Mouse (Mus musculus) midbrain, embryonic 10.5 days (tissue): ENCODE data around the gene Capn9. TPM values are rescaled to one million over a fixed set of nuclear protein-coding genes. Genes with fewer than 3 reads are reported as not detected.

Experiments
- DNase-seq: peaks from one replicate; pipeline ENCODE4 v3.0.0-alpha.2; 2017; ENCODE audit warnings: low spot score
- H3K27ac ChIP-seq: fragments of 300-500 bp; sonication (generic); replicated peaks from 2 replicates; pipeline ENCODE4 v1.5.1; 2016; ENCODE audit warnings: mild to moderate bottlenecking
- H3K27me3 ChIP-seq: fragments of 300-500 bp; sonication (generic); 2 replicates; pipeline ENCODE4 v1.6.1; 2016; ENCODE audit warnings: low read depth, mild to moderate bottlenecking; ENCODE audit not compliant: poor library complexity, severe bottlenecking
- H3K36me3 ChIP-seq: fragments of 300-500 bp; sonication (generic); 2 replicates; pipeline ENCODE4 v1.6.1; 2016; ENCODE audit warnings: mild to moderate bottlenecking, moderate library complexity
- H3K4me1 ChIP-seq: fragments of 300-500 bp; sonication (generic); 2 replicates; pipeline ENCODE4 v1.6.1; 2016
- H3K4me3 ChIP-seq: fragments of 300-500 bp; sonication (generic); 2 replicates; pipeline ENCODE4 v1.5.1; 2016; ENCODE audit warnings: mild to moderate bottlenecking, moderate library complexity
- H3K9me3 ChIP-seq: fragments of 300-500 bp; sonication (generic); replicated peaks from 2 replicates; pipeline ENCODE4 v1.6.1; 2016; ENCODE audit warnings: mild to moderate bottlenecking
- WGBS: fragments of 180-500 bp; shearing (Covaris S2); methylation state at CpG from one replicate; pipeline ENCODE4 v1.1.7; 2016; 5-methylcytosine and 5-hydroxymethylcytosine counted together
- polyA plus RNA-seq: library from polyadenylated mRNA; unstranded; fragments of >200 nt; fragmentation: Nextera tagmentation; extraction: Ambion mirVana; gene quantifications from 2 replicates; pipeline ENCODE4 v1.2.1, GENCODE M21; 2016

The Capn9 gene
- not detected in 2 replicates for polyA plus RNA-seq

DNA sequence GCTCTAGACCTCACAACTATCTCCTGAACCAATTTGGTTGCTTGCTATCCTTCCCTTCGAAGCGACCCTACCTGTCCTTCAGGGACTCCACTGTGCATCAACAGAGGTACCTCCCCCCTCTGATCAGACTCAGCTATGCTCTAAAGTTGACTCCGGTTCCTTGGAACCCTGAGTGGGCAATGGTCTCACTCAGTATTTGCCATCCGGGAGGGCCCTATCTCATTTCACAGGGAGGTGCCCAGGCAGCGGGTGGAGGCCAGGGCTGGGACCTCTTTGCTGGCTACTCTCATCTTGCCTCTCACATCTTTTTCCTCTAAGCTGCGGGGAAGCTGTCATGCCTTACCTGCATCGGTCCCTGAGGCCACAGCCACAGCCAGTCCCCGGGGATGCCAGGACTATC lies at the start of gene Capn9:
TSS of gene Capn9 (plus strand) at position 301 of the 400 bp plus-strand sequence.
- Histone ChIP-seq H3K4me1 (peaks cover 14% of the 10 kb centered on the region; the same call in 1 of the 2 replicates), H3K9me3 (no peaks in the 10 kb centered on the region), H3K27me3 (no peaks in the 10 kb centered on the region), H3K27ac (no peak within 1 kb of the TSS), H3K36me3 (no peaks in the 10 kb centered on the region), H3K4me3 (no peak within 1 kb of the TSS)
- no peak for DNase-seq
- WGBS: 88% methylated on average over 8 of the region's 8 CpGs

DNA sequence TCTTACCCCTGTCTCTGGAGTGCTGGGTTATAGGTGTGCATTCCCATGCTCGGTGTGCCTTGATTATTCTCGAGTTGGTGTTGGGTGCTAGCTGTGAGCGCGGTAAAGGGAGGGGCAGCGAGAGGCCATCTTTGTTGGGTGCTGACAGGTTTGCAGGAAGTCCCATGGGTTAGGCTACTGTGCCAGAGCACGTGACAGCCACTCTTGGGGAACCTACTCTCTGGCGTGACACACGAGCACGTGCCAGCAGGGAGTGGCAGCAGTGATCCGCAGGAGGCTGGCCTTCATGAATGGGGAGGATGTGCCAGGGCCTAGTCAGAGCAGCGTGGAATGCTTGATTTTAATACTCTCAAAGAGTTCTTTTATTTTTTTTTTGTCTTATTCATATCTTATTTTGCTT lies 49.6 kb upstream of the Capn9 start:
- WGBS: 93% methylated on average over 11 of the region's 11 CpGs
- H3K4me3 ChIP-seq: no peak overlapping the region
- no peak overlapping the region for H3K27ac ChIP-seq
- H3K9me3 ChIP-seq: no peaks in the 10 kb centered on the region
- H3K27me3 ChIP-seq: no peaks in the 10 kb centered on the region
- peaks cover 59% of the 10 kb centered on the region for H3K36me3 ChIP-seq
- H3K4me1 ChIP-seq: peaks cover 10% of the 10 kb centered on the region
- DNase-seq: no peak

DNA sequence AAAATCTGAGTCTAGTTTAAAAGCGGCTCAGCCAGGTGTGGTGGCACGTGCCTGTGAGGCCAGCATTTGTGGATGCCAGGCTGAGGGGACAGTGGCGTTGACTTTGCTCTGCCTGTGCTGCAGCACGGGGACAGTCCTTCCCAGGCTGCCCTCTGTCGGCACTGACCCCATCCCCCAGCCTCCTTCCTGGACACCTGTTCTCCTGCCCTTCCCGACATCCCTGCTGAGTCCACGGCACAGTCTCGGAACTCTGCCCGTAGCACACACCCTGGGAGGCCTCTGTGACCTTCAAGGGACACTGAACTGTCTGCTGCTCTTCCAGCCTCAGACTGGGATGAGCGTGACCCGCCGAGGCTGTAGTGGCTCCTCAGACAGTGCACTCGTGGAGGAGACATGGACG lies 45.8 kb upstream of the Capn9 start:
- H3K27me3 ChIP-seq: no peaks in the 10 kb centered on the region
- H3K4me3 ChIP-seq: no peak overlapping the region
- H3K27ac ChIP-seq: no peak overlapping the region
- H3K4me1 ChIP-seq: no peaks in the 10 kb centered on the region
- DNase-seq: no peak
- 88% methylated on average over 14 of the region's 14 CpGs for WGBS
- H3K36me3 ChIP-seq: peaks cover 91% of the 10 kb centered on the region
- no peaks in the 10 kb centered on the region for H3K9me3 ChIP-seq

- 91% methylated on average over 7 of the region's 7 CpGs for WGBS
- Histone ChIP-seq H3K4me3 (no peak overlapping the region), H3K9me3 (no peaks in the 10 kb centered on the region), H3K27ac (no peak overlapping the region), H3K27me3 (no peaks in the 10 kb centered on the region), H3K36me3 (peaks cover 94% of the 10 kb centered on the region), H3K4me1 (no peaks in the 10 kb centered on the region)
- no peak for DNase-seq
These were observed 45.4 kb upstream of the Capn9 start for GRCm38 (mm10) chr8:124530556-124530955.

DNA sequence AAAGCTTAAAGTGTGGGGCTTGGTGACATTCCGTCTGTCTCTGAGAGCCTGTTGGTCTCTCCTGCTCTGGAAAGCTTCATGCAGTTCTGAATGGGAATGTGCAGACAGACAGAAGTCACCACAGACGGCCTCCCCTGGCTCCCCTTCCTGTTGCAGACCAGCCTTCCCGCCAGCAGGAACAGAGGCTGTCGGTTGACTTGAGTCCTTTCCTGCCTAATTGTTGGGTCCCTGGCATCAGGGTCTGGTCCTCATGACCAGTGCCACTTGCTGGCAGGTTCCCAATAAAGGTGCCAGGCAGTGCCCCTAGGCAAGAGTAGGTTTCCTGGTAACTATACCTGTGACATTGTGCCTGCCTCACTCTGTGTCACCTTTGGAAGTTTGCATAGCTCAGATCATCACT lies 44.9 kb upstream of the Capn9 start:
- no peak overlapping the region for H3K27ac ChIP-seq
- H3K36me3 ChIP-seq: peaks cover 94% of the 10 kb centered on the region
- H3K4me1 ChIP-seq: no peaks in the 10 kb centered on the region
- H3K4me3 ChIP-seq: no peak overlapping the region
- no peaks in the 10 kb centered on the region for H3K27me3 ChIP-seq
- WGBS: 87% methylated on average over 4 of the region's 4 CpGs
- H3K9me3 ChIP-seq: no peaks in the 10 kb centered on the region
- no peak for DNase-seq

GRCm38 (mm10) chr8:124532626-124533025 lies 43.3 kb upstream of the Capn9 start:
- H3K27me3 ChIP-seq: no peaks in the 10 kb centered on the region
- H3K36me3 ChIP-seq: peaks cover 88% of the 10 kb centered on the region
- no peak overlapping the region for H3K27ac ChIP-seq
- H3K4me1 ChIP-seq: no peaks in the 10 kb centered on the region
- no peak for DNase-seq
- H3K4me3 ChIP-seq: no peak overlapping the region
- no peaks in the 10 kb centered on the region for H3K9me3 ChIP-seq
- 94% methylated on average over 3 of the region's 3 CpGs for WGBS

DNA sequence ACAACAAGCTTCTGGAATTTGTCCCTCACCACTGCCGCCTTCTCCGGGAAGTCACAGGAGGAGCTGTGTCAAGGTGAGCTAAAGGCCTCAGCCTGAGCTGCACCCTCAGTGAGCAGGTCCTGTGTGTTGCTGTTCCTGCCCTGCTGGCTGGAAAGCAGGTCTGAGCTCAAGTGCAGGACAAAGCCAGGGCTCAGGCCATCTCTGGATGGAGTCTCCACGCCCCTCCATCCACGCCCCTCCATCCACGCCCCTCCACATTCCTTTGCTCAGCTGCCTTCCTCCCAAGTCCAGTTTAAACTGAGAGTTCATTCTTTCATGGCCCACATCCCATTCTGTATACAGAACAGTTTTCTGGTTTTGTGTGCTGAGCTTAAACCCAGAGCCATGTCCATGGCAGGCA lies 40.5 kb upstream of the Capn9 start:
- peaks cover 93% of the 10 kb centered on the region for H3K36me3 ChIP-seq
- H3K27ac ChIP-seq: no peak overlapping the region
- H3K9me3 ChIP-seq: no peaks in the 10 kb centered on the region
- no peaks in the 10 kb centered on the region for H3K4me1 ChIP-seq
- 94% methylated on average over 5 of the region's 5 CpGs for WGBS
- no peak for DNase-seq
- no peak overlapping the region for H3K4me3 ChIP-seq
- H3K27me3 ChIP-seq: no peaks in the 10 kb centered on the region

- no peak for DNase-seq
- H3K36me3 ChIP-seq: peaks cover 94% of the 10 kb centered on the region
These were observed 35.0 kb upstream of the Capn9 start for GRCm38 (mm10) chr8:124540906-124541305.

GRCm38 (mm10) chr8:124542001-124542400 lies 33.9 kb upstream of the Capn9 start:
- 96% methylated on average over 4 of the region's 4 CpGs for WGBS
- H3K27ac ChIP-seq: no peak overlapping the region
- no peaks in the 10 kb centered on the region for H3K4me1 ChIP-seq
- no peak overlapping the region for H3K4me3 ChIP-seq
- H3K36me3 ChIP-seq: peaks cover 97% of the 10 kb centered on the region
- no peaks in the 10 kb centered on the region for H3K27me3 ChIP-seq
- H3K9me3 ChIP-seq: no peaks in the 10 kb centered on the region
- DNase-seq: no peak

More at GRCm38 (mm10) chr8:124540906-124541305, 35.0 kb upstream of the Capn9 start:
- WGBS: 95% methylated on average over 12 of the region's 12 CpGs
- Histone ChIP-seq H3K4me3 (no peak overlapping the region), H3K27me3 (no peaks in the 10 kb centered on the region), H3K4me1 (no peaks in the 10 kb centered on the region), H3K9me3 (no peaks in the 10 kb centered on the region), H3K27ac (no peak overlapping the region)

DNA sequence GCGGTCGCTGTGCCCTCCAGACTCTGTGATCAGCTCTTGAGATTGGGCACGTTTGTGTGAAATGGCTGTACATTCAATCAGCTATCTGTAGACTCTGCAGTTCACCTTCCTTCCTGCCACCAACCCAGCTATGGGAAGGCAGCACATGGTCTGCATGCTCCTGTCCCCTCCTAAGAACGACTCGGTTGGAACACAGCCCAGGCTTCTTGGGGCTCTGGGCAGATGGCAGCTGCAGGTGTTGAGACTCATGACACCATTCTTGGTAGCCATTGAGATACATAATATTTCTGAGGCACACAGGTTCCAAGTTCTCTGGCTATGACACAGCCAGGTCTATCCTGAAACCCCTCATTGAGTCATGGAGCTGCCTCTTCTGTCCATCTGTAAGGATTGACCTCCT lies 32.6 kb upstream of the Capn9 start:
- Histone ChIP-seq H3K27ac (no peak overlapping the region), H3K36me3 (peaks cover 99% of the 10 kb centered on the region), H3K27me3 (no peaks in the 10 kb centered on the region), H3K4me1 (no peaks in the 10 kb centered on the region), H3K9me3 (no peaks in the 10 kb centered on the region), H3K4me3 (no peak overlapping the region)
- no peak for DNase-seq
- 93% methylated on average over 5 of the region's 5 CpGs for WGBS

GRCm38 (mm10) chr8:124546371-124546770 lies 29.5 kb upstream of the Capn9 start:
- Histone ChIP-seq H3K27me3 (no peaks in the 10 kb centered on the region), H3K4me3 (no peak overlapping the region), H3K27ac (no peak overlapping the region), H3K36me3 (peaks cover 98% of the 10 kb centered on the region), H3K4me1 (no peaks in the 10 kb centered on the region), H3K9me3 (no peaks in the 10 kb centered on the region)
- no peak for DNase-seq
- WGBS: 92% methylated on average over 6 of the region's 6 CpGs

GRCm38 (mm10) chr8:124546815-124547214 lies 29.1 kb upstream of the Capn9 start:
- 94% methylated on average over 7 of the region's 7 CpGs for WGBS
- no peaks in the 10 kb centered on the region for H3K4me1 ChIP-seq
- no peak overlapping the region for H3K27ac ChIP-seq
- peaks cover 98% of the 10 kb centered on the region for H3K36me3 ChIP-seq
- no peaks in the 10 kb centered on the region for H3K27me3 ChIP-seq
- no peak overlapping the region for H3K4me3 ChIP-seq
- no peaks in the 10 kb centered on the region for H3K9me3 ChIP-seq
- DNase-seq: no peak

DNA sequence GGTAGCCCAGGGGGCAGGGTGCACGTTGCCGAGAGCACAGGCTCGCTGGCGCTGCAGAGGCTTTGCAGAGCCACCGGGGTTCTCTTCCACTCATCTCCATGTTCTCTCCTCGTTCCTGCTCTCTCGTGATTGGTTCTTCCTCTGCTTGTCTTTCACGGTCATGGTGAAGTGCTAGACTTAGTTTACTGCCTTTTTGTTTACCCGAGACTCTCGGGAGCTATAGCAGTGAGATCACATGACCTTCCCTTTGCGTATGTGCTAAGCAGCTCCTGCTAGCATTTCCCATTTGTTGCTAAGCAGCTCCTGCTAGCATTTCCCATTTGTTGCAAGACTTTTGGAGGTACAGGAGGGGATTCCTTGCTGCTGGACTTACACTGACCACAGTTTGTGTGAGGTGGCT lies 28.6 kb upstream of the Capn9 start:
- no peak overlapping the region for H3K4me3 ChIP-seq
- WGBS: 80% methylated on average over 11 of the region's 11 CpGs
- no peaks in the 10 kb centered on the region for H3K27me3 ChIP-seq
- H3K27ac ChIP-seq: no peak overlapping the region
- H3K36me3 ChIP-seq: peaks cover 98% of the 10 kb centered on the region
- no peaks in the 10 kb centered on the region for H3K4me1 ChIP-seq
- no peaks in the 10 kb centered on the region for H3K9me3 ChIP-seq
- DNase-seq: no peak

- Histone ChIP-seq H3K27me3 (no peaks in the 10 kb centered on the region), H3K36me3 (peaks cover 96% of the 10 kb centered on the region), H3K27ac (no peak overlapping the region), H3K9me3 (no peaks in the 10 kb centered on the region), H3K4me3 (no peak overlapping the region), H3K4me1 (no peaks in the 10 kb centered on the region)
- no peak for DNase-seq
- WGBS: 82% methylated on average over 1 of the region's 1 CpGs
These were observed 27.7 kb upstream of the Capn9 start for GRCm38 (mm10) chr8:124548187-124548586.
